Mouse (Mus musculus): Measurements from ENCODE around the gene Fbxw8. TPM values are rescaled to one million over a fixed set of nuclear protein-coding genes. Genes with fewer than 3 reads are reported as not detected.

Gene Fbxw8
- total RNA-seq, 4 experiments from 2014 or later, result 34.9 to 37.7 (median 36.6) TPM

DNA sequence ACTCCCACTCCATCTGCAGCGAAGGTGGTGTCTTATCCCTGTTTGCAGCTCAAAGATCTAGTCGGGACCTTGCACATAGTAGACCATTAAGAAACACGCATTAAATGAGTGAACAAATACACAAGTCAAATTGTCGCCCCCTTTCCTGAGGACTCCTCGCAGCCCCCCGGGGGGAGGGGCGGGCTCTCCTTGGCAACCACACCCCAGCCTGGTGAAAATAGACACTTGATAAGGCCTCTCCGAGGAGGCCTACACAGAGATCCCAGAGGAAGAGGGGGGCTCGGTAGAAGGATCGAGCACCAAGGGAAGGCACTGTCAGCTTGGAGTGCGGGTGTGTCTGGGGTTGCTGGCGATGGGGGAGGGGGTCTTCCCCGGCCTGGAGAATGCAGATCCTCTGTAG, 128.9 kb downstream of the Fbxw8 start:
- no peak for DNase-seq (ENCODE audit: low spot score)

- no peak for DNase-seq (ENCODE audit: low spot score)
Measured at GRCm38 (mm10) chr5:118025880-118026279, 129.4 kb downstream of the Fbxw8 start.

GRCm38 (mm10) chr5:118023053-118023452, 132.2 kb downstream of the Fbxw8 start:
- DNase-seq (ENCODE audit: low spot score), result no peak

- no peak for DNase-seq (ENCODE audit: low spot score)
Measured at GRCm38 (mm10) chr5:118019905-118020304, 135.4 kb downstream of the Fbxw8 start.

DNA sequence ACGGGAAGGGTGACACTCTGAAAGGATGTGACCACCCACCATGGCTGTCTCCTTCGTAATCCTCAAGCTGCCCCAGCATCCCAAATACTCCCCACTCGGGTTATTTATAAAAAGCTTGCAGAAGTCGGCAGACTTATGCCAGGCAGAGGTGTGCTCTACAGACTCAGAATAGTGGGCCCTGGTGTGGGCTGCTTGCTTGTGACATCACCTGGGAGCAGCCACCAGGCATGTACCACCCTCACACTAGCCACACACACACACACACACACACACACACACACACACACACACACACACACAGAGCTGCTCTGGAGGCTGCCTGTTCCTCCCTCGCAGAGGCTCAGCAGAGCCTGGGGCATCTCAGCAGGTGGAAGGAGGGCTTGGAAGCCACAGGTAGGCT, 137.7 kb downstream of the Fbxw8 start:
- no peak for DNase-seq (ENCODE audit: low spot score)

DNA sequence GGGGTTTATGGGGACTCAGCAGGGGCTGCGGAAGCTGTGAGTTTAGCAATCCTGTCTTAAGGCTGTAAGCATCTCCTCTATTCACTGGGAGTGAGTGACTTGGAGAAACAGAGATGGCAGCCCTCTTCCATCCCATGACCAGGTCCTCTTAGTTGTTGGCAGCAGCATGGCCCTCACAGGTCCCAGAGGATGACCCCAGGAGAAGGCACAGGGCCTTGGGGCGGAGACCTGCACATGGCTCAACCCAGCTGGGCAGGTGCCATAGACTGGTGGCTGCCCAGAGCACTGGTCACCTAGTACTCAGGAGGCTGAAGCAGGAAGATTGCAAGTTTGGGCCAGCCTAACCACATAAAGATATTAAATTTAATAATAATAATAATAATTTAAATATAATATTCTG, 139.6 kb downstream of the Fbxw8 start:
- DNase-seq (ENCODE audit: low spot score), result no peak

- DNase-seq (ENCODE audit: low spot score), result peak; percentile 47
Measured at GRCm38 (mm10) chr5:118015028-118015427, 140.2 kb downstream of the Fbxw8 start.

Other genes with a start within 250 kb of the Fbxw8 start
- 10 to 100 TPM; 29.2 to 43.0 (median 35.2) TPM for gene Fbxo21, start 178.7 kb downstream of the Fbxw8 start, total RNA-seq (2022)
- gene Tesc, start 127.7 kb downstream of the Fbxw8 start, total RNA-seq (2022), result 100 to 1,000 TPM; 204 to 264 (median 228) TPM
- gene Hrk, start 9.2 kb upstream of the Fbxw8 start, total RNA-seq (2022), result under 1 TPM; 0.23 to 0.46 (median 0.36) TPM
- gene Rnft2, start 89.7 kb upstream of the Fbxw8 start, total RNA-seq (2022), result 1 to 10 TPM; 1.8 to 2.3 (median 2.0) TPM
- gene 2410131K14Rik, start 89.8 kb upstream of the Fbxw8 start, total RNA-seq (2022), result 10 to 100 TPM in 1 of 4 experiments, 1 to 10 TPM in 3; 9.2 to 11.5 (median 9.7) TPM